29 mouse cellular contexts compared by ENCODE assay signal in the genomic region with DNA sequence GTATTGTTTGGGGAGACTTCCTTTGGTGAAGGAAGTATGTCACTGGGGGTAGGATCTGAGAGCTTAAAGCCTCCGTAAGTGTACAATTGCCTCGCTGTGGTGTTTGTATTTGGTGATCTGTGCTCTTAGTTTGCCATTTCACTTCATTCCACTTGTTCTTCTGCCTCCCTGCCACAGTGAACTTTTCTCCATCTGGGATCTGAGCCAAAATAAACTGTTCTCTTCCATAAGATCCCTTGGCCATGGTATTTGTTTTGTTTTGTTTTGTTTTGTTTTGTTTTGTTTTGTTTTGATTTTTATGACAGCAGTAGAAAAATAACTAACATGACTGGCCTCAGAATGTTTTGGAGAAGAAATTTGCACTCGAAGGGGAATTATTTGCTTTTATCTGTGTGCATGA.
"Had no signal": no experiment of that assay in that cellular context is flagged by ENCODE, and none has a peak within 500 bp of the region (broad histone marks: within the 10 kb centered on the region; RNA-seq: fewer than 3 reads in every experiment).

No protein-coding gene starts in this region.

- H3K9me3 ChIP-seq: limb, embryonic 10.5 days; limb, embryonic 12.5 days; limb, embryonic 13.5 days; limb, embryonic 15.5 days; liver, embryonic 12.5 days; liver, embryonic 13.5 days; liver, embryonic 15.5 days; lung, embryonic 15.5 days; megakaryocyte, embryonic 14.5 days; midbrain, embryonic 10.5 days; midbrain, embryonic 12.5 days; midbrain, embryonic 13.5 days; midbrain, embryonic 15.5 days had no signal

- H3K9ac ChIP-seq: limb, embryonic 12.5 days; limb, embryonic 13.5 days; limb, embryonic 15.5 days; liver, embryonic 12.5 days; liver, embryonic 13.5 days; liver, embryonic 14.5 days; liver, embryonic 15.5 days; liver, postnatal 0 days; lung, embryonic 15.5 days; midbrain, embryonic 12.5 days; midbrain, embryonic 13.5 days; midbrain, embryonic 15.5 days had no signal

- ATAC-seq: liver, embryonic 12.5 days; liver, postnatal 0 days; midbrain, embryonic 13.5 days; midbrain, embryonic 15.5 days; midbrain, embryonic 16.5 days had no signal

- H3K4me3 ChIP-seq: left cerebral cortex, adult 2 months; limb, embryonic 10.5 days; limb, embryonic 12.5 days; limb, embryonic 13.5 days; limb, embryonic 15.5 days; liver, embryonic 12.5 days; liver, embryonic 13.5 days; liver, embryonic 15.5 days; lung, embryonic 15.5 days; megakaryocyte, embryonic 14.5 days; midbrain, embryonic 10.5 days; midbrain, embryonic 12.5 days; midbrain, embryonic 13.5 days; midbrain, embryonic 15.5 days; myocyte had no signal

- H3K4me1 ChIP-seq: limb, embryonic 10.5 days; limb, embryonic 12.5 days; limb, embryonic 13.5 days; limb, embryonic 15.5 days; liver, embryonic 12.5 days; liver, embryonic 13.5 days; liver, embryonic 15.5 days; lung, embryonic 15.5 days; megakaryocyte, embryonic 14.5 days; midbrain, embryonic 10.5 days; midbrain, embryonic 12.5 days; midbrain, embryonic 13.5 days; midbrain, embryonic 15.5 days had no signal

- H3K27ac ChIP-seq: left cerebral cortex, adult 2 months; limb, embryonic 10.5 days; limb, embryonic 12.5 days; limb, embryonic 13.5 days; limb, embryonic 15.5 days; liver, embryonic 12.5 days; liver, embryonic 13.5 days; liver, embryonic 14.5 days; liver, embryonic 15.5 days; lung, embryonic 15.5 days; macrophage; midbrain, embryonic 10.5 days; midbrain, embryonic 12.5 days; midbrain, embryonic 13.5 days; midbrain, embryonic 15.5 days had no signal

- H3K4me2 ChIP-seq: limb, embryonic 12.5 days; limb, embryonic 13.5 days; limb, embryonic 15.5 days; liver, embryonic 12.5 days; liver, embryonic 13.5 days; liver, embryonic 15.5 days; lung, embryonic 15.5 days; midbrain, embryonic 11.5 days; midbrain, embryonic 12.5 days; midbrain, embryonic 13.5 days; midbrain, embryonic 15.5 days had no signal

- H3K36me3 ChIP-seq: limb, embryonic 10.5 days; limb, embryonic 12.5 days; limb, embryonic 13.5 days; limb, embryonic 15.5 days; liver, embryonic 12.5 days; liver, embryonic 13.5 days; liver, embryonic 15.5 days; lung, embryonic 15.5 days; midbrain, embryonic 10.5 days; midbrain, embryonic 12.5 days; midbrain, embryonic 13.5 days; midbrain, embryonic 15.5 days had no signal

- DNase-seq: left cerebral cortex, postnatal 4 days; liver; liver, embryonic 13.5 days; liver, postnatal 0 days; lung, adult 18-20 months; lung, adult 2 months; lung, postnatal 10 days; lung, postnatal 14 days; lung, postnatal 36 days; lung, postnatal 4 days; midbrain, embryonic 14.5 days had no signal

- H3K27me3 ChIP-seq: limb, embryonic 12.5 days; limb, embryonic 13.5 days; limb, embryonic 15.5 days; liver, embryonic 12.5 days; liver, embryonic 13.5 days; liver, embryonic 15.5 days; lung, embryonic 15.5 days; megakaryocyte, embryonic 14.5 days; midbrain, embryonic 12.5 days; midbrain, embryonic 13.5 days; midbrain, embryonic 15.5 days had no signal
